Mouse (Mus musculus) myocyte (in vitro differentiated cells): ENCODE data around the gene 1700034I23Rik.
"Not testable (repeated sequence)": the region's sequence is repeated elsewhere in the genome, so short reads cannot be mapped to it uniquely, and the experiment has no call there.

ENCODE experiments used
- CEBPB ChIP-seq: IDR thresholded peaks from 2 replicates; pipeline ENCODE4 v1.6.1; 2011; ENCODE audit warnings: mild to moderate bottlenecking, moderate library complexity; ENCODE audit not compliant: poor library complexity, insufficient read depth, severe bottlenecking
- E2F4 ChIP-seq: IDR thresholded peaks from one replicate; pipeline ENCODE4 v1.6.1; 2011; ENCODE audit warnings: mild to moderate bottlenecking, control low read depth, moderate library complexity; ENCODE audit not compliant: insufficient read depth
- MAX ChIP-seq: IDR thresholded peaks from one replicate; pipeline ENCODE4 v1.6.1; 2011; ENCODE audit warnings: low read depth, mild to moderate bottlenecking, control low read depth
- MYOG ChIP-seq, 3 experiments: IDR thresholded peaks; one replicate each; pipeline ENCODE4 v1.6.1; 2011; ENCODE audit warnings: control low read depth in 2 of 3, low read depth in 2 of 3, mild to moderate bottlenecking in 2 of 3; ENCODE audit not compliant: insufficient read length in 2 of 3, control insufficient read depth in 1 of 3, insufficient read depth in 1 of 3
- POLR2A ChIP-seq: IDR thresholded peaks from one replicate; pipeline ENCODE4 v1.6.1; 2011; ENCODE audit warnings: low read depth, mild to moderate bottlenecking, control low read depth, moderate library complexity; ENCODE audit not compliant: insufficient read length
- POLR2AphosphoS2 ChIP-seq: IDR thresholded peaks from one replicate; pipeline ENCODE4 v1.6.1; 2011; ENCODE audit warnings: low read depth, control low read depth; ENCODE audit not compliant: insufficient read length
- REST ChIP-seq: IDR thresholded peaks from one replicate; pipeline ENCODE4 v1.6.1; 2011; ENCODE audit warnings: mild to moderate bottlenecking, control low read depth, moderate library complexity; ENCODE audit not compliant: insufficient read depth, insufficient read length
- SRF ChIP-seq: IDR thresholded peaks from one replicate; pipeline ENCODE4 v1.6.1; 2011; ENCODE audit warnings: low read depth; ENCODE audit not compliant: control insufficient read depth, insufficient read length
- TCF12 ChIP-seq: IDR thresholded peaks from one replicate; pipeline ENCODE4 v1.6.1; 2011; ENCODE audit warnings: mild to moderate bottlenecking, control low read depth; ENCODE audit not compliant: poor library complexity, insufficient read depth, severe bottlenecking
- USF1 ChIP-seq: IDR thresholded peaks from one replicate; pipeline ENCODE4 v1.6.1; 2011; ENCODE audit warnings: low read depth, mild to moderate bottlenecking, control low read depth, moderate library complexity

DNA sequence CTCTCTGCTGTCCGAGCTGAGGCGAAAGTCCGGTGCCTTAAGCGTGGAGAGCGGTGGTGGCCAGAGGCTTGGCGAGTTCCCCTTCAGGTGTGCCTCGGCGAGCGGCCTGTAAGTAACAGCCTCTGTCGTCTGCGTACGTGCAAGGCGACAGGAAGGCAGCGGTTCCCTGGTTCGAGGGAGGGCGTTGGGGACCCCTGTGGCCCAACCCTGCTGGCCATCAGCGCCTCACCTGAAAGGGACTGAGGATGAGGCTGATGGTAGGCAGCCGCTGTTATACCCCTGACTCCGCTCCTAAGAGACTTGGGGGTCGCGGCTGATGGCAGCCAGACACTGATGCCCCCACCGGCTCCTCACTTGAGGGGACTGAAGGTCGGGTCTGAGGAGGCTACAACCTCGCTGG, 8.0 kb downstream of the 1700034I23Rik start:
- TF ChIP-seq POLR2A; REST; USF1; CEBPB; MAX; MYOG (IDR thresholded peaks at IDR 0.05; ENCODE audit: control insufficient read depth in 1 of 3, insufficient read depth in 1 of 3, insufficient read length in 2 of 3, low read depth in 2 of 3); TCF12; SRF; E2F4; POLR2AphosphoS2: not testable (repeated sequence)
